Mouse (Mus musculus) heart, postnatal 14 days (tissue): ENCODE results near the gene Gpr61. TPM values are rescaled to one million over a fixed set of nuclear protein-coding genes. Genes with fewer than 3 reads are reported as not detected.

Source experiments
- DNase-seq, 2 experiments: peaks; one replicate each; pipeline ENCODE4 v3.0.0; 2021 to 2022
- intact Hi-C: fragments of 180-260 bp; cut with DNase I; formaldehyde crosslinking; loops from one replicate; pipeline ENCODE4 v1.15.1; 2025
- long read RNA-seq, 2 experiments: library from polyadenylated mRNA; stranded (forward); transcript quantifications; one replicate each; pipeline ENCODE4 v2.0.0; 2021
- total RNA-seq, 2 experiments: library from RNA; stranded (reverse); gene quantifications; 2 replicates each; pipeline ENCODE4 v1.2.3; 2021

Gpr61 gene
- not detected for total RNA-seq
- long read RNA-seq, experiment 1, result 0 reads
- long read RNA-seq, experiment 2, result 0 reads

- no peak for DNase-seq
- intact Hi-C loops, result no loop called here
Observed at GRCm38 (mm10) chr3:108154656-108155055, at the start of gene Gpr61. Gpr61 (minus strand) TSS chr3:108154882.

DNA sequence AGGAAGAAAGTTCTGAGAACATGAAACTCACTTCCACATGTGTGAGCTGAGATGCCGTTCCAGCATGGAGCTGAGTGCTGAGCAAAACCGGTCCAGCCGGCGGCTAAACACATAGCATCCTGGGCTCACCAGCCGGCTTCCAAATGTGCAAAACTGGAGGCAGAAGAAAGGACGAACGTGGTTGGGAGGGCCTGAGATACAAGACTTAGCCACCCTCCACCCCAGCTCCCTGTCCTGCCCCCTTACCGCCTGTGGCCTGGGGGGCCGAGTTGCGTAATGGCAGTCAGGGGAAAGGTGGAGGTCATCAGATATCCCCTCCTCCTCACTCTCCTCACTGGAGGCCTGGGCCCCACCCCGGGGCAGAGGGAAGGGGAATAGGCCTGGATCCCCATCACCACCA, 49.8 kb upstream of the Gpr61 start:
- intact Hi-C loops, result loop anchor here (1.0 to 5.0 kb wide), 2 partner anchors 40 to 122 kb away; no protein-coding TSS in a partner anchor
- no peak for DNase-seq

DNA sequence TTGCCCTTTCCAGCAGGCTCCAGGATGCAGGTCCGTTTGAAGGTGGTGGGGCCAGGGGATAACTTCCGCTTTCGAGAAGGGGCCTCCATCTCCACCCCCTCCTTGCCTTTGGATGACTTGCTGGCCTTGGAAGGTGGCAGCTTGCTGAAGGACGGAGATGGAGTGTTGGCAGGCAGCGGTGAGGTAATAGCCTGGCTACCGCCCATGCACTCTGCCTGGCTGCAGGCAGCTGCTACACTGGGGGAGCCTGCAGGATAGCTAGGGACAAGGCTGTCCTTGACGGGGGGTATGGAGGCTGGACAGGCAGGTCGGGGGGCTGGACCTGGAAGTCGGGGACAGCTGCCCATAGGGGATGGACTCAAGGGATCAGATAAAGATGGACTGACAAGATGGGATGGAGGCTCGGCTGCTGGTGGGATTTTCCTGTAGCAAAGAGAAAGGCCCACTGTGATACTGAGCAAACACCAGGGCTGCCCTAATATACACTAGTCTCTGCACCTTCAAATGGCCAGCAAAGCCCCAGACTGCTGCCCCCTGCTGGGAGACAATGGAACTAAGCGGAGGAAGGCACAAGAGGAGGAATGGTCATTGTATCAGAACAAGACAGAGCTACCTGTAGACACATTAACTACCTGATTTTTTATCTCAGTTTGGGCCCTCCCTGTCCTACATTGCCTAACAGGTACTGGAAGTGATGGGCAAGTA, 49.1 kb upstream of the Gpr61 start:
- peak; percentile 83 to 91 for DNase-seq
- intact Hi-C loops, result loop anchor here (1.0 to 5.0 kb wide), 2 partner anchors 39 to 121 kb away; no protein-coding TSS in a partner anchor

GRCm38 (mm10) chr3:108203212-108203611, 48.5 kb upstream of the Gpr61 start:
- intact Hi-C loops, result loop anchor here (5.0 kb wide), 1 partner anchor 121 kb away; no protein-coding TSS in a partner anchor
- no peak for DNase-seq

DNA sequence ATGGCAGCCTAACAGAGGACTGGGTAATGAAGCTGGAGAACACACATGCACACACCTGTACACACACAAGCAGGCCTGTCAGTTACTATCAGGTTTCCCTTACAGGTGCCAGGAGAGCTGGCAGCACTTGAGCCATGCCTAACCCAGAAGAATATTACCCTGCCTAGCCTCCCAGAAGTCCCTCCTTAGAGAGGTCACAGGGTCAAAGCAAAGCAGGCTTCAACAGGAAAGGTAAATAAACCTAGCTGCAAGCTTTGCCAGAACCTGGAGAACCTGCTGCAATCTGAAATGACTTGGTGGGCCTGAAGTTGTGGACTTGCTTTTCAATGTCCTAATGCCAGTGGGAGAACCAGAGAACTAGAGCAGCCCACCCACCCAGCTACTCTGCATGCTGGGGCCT, 47.8 kb upstream of the Gpr61 start:
- intact Hi-C loops, result loop anchor here (5.0 kb wide), 1 partner anchor 120 kb away; no protein-coding TSS in a partner anchor
- DNase-seq, result no peak

- intact Hi-C loops, result loop anchor here (5.0 kb wide), 1 partner anchor 118 kb away; no protein-coding TSS in a partner anchor
- DNase-seq, result peak; percentile 90 to 94
Observed at GRCm38 (mm10) chr3:108200329-108201323, 45.9 kb upstream of the Gpr61 start, which contains the start of gene Cyb561d1. Cyb561d1 (minus strand) TSS chr3:108201212.

DNA sequence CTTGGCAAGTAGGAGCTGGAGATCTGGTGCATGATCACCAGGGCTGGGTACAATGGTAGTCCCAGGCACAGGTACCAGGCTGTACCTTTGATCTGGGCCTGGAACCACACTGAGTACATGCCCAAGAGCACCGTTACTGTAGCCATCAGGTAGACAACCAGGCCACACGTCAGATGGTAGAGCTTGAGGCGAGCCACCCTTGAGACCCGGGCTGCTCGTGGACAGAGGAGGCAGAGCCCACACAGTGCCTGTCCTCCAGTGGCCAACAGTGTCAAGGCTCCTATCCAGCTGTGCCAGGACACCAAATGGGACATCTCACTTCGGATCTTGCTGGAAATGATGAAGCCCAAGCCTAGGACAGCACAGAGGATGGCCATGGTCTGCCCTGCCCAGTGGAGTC, 44.5 kb upstream of the Gpr61 start:
- intact Hi-C loops, result no loop called here
- no peak for DNase-seq

DNA sequence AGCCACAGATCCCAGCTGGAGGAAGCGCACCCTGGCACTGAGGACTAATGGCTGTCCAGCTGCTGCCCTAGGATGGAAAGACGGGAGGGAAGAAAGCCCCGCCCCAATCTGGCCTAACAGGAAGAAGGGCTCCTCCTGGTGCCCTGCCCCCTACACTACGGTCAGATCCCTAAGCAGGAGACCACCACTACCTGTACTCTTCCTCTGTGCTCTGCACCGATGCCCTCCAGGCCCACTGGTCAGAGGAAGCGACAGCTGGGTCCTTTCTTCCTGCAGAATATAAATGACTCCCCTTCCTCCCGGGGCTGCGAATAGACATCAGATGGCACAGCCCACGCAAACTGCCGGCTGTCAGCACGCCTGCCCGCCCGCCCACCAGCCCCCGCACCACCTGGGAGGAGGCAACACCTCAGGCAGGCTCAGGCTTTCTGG, 42.4 kb upstream of the Gpr61 start:
- DNase-seq, result peak in 1 of 2 experiments; percentile 36
- intact Hi-C loops, result no loop called here

DNA sequence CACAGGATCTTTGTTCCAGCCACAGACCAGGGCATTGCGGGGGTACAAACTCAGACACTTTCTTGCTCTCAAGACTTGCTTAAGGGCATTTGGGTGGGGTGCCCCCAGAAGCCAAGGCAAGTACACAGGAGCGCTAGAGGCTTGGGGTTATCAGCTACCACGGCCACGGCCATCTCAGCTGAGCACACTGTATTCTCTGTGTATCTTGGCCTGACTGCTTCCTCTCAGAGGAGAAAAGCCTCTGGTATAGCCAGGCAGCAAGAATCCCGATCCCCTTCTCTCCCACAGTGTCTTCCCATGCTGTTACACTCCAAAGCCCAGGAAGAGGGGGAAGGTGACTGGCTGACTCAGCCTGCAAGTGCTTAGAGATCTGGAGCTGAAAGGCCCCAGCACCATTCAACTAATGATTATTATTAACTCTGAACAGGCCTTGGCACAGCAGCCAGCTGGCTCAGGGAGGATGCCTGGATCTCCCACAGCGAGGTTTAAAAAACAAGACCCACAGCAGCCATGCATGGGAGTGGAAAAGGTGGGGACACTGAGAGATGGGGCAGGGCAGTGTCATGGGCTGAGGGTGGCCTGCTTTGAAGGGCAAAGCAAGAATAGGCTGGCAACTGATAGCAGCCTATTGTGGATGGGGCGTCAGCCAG, 41.4 kb upstream of the Gpr61 start:
- intact Hi-C loops, result no loop called here

GRCm38 (mm10) chr3:108195287-108195686, 40.6 kb upstream of the Gpr61 start:
- intact Hi-C loops, result no loop called here
- no peak for DNase-seq

More for the DNA sequence above, 41.4 kb upstream of the Gpr61 start:
- no peak for DNase-seq

DNA sequence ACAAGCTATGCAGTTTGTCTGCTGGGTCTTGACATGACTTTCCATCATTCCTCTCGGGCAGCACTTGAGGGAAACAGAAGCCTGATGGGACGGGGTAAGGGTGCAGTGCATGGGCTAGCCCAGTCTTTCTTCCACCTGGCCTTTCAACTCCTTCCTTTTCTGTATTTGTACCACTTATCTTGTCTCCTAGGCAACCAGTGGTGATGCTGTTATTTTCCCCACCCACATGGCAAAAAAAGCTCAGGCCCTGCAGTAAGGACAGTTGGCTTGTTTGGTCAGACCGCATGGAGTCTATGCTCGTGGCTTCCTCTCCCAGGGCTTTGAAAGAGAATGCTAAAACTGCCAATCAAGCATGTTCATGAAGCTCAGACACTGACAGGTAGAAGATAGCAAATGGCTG, 39.0 kb upstream of the Gpr61 start:
- intact Hi-C loops, result no loop called here
- DNase-seq, result no peak

DNA sequence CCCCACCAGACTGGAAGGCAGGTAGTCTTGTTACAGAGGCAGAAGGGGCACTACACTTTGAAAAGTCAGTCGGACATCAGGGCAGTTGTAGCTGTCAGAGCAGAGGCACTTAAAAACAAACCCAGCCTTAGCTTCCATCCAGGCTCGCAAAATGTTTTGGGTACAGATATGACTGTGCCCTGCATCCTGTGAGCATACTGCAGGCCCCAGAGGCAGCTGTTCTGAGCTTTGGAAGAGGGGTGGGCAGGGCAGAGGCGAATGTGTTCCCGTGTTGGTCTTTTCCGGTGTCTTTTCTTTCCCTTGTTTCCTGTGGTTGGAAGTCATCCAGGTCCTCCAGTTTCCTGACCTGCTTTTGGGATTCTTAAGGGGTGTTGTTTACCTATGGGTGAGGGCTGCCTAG, 35.2 kb upstream of the Gpr61 start:
- no peak for DNase-seq
- intact Hi-C loops, result no loop called here

- intact Hi-C loops, result no loop called here
- DNase-seq, result no peak
Observed at GRCm38 (mm10) chr3:108188716-108189490, 34.2 kb upstream of the Gpr61 start.

GRCm38 (mm10) chr3:108187111-108187795, 32.6 kb upstream of the Gpr61 start:
- DNase-seq, result no peak
- intact Hi-C loops, result no loop called here

- intact Hi-C loops, result no loop called here
- peak; percentile 56 to 72 for DNase-seq
Observed at GRCm38 (mm10) chr3:108186098-108187047, 31.7 kb upstream of the Gpr61 start, which contains the start of gene Amigo1. Amigo1 (plus strand) TSS chr3:108186335.

DNA sequence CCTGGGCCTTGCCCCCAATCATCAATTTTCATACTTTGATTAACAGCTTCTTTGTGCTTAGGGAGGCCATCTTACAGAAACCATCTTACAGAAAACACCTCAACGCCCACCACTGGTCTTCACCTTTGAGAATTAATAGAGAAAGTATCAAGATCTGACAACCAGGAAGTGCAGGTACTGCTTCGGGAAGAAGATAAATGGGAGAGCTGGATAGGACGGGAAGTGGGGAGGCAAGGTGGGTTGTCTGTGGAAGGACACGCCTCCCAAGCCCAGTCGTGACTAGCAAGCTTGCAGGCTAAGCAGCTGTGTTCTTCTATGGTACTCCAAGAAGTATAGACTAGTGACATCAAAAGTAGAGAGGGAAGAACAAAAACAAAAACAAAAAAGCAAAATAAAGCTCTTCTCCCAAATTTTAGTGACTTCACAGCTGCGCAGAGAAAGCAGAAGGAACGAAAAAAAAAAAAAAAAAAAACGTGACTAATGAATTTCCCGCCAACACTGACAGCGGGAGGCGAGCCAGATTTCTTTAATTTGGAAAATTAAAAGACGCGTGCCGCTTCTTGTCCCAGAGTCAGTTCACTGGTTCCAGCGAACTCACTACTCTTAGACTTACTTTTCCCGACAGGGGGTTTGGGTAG, 30.9 kb upstream of the Gpr61 start:
- no peak for DNase-seq
- intact Hi-C loops, result no loop called here

- no peak for DNase-seq
- intact Hi-C loops, result no loop called here
Observed at GRCm38 (mm10) chr3:108184742-108185141, 30.1 kb upstream of the Gpr61 start.
